Mouse (Mus musculus) heart, embryonic 11.5 days (tissue): ENCODE measurements around the gene Cldn10. TPM values are rescaled to one million over a fixed set of nuclear protein-coding genes. Genes with fewer than 3 reads are reported as not detected.

Source experiments
- ATAC-seq: fragments of 200-750 bp; cut with Nextera tagmentation; replicated peaks from 2 replicates; pipeline ENCODE4 v1.8.0; 2017; ENCODE audit warnings: moderate library complexity; ENCODE audit not compliant: insufficient number of reproducible peaks, low FRiP score, low TSS enrichment
- H3K27ac ChIP-seq: fragments of 300-500 bp; sonication (generic); 2 replicates; pipeline ENCODE4 v1.5.1; 2014; ENCODE audit warnings: mild to moderate bottlenecking, low read depth, low read length
- H3K27me3 ChIP-seq: fragments of 300-500 bp; sonication (generic); 2 replicates; pipeline ENCODE4 v1.6.1; 2014; ENCODE audit warnings: mild to moderate bottlenecking, low read length, mixed read lengths; ENCODE audit not compliant: control insufficient read depth, insufficient read depth
- H3K36me3 ChIP-seq: fragments of 300-500 bp; sonication (generic); 2 replicates; pipeline ENCODE4 v1.6.1; 2014; ENCODE audit warnings: mild to moderate bottlenecking, low read length, moderate library complexity, mixed read lengths; ENCODE audit not compliant: control insufficient read depth, insufficient read depth
- H3K4me1 ChIP-seq: fragments of 300-500 bp; sonication (generic); 2 replicates; pipeline ENCODE4 v1.6.1; 2014; ENCODE audit warnings: low read length; ENCODE audit not compliant: control insufficient read depth, insufficient read depth
- H3K4me2 ChIP-seq: fragments of 300-500 bp; sonication (generic); 2 replicates; pipeline ENCODE4 v1.6.1; 2014; ENCODE audit warnings: mild to moderate bottlenecking, moderate library complexity
- H3K4me3 ChIP-seq: fragments of 300-500 bp; sonication (generic); 2 replicates; pipeline ENCODE4 v1.5.1; 2014; ENCODE audit warnings: low read depth, low read length
- H3K9ac ChIP-seq: fragments of 300-500 bp; sonication (generic); 2 replicates; pipeline ENCODE4 v1.6.1; 2014; ENCODE audit warnings: mild to moderate bottlenecking, low read depth, low read length, moderate library complexity
- H3K9me3 ChIP-seq: fragments of 300-500 bp; sonication (generic); replicated peaks from 2 replicates; pipeline ENCODE4 v1.6.1; 2016; ENCODE audit warnings: low read length; ENCODE audit not compliant: control insufficient read depth
- WGBS: fragments of 180-500 bp; shearing (Covaris S2); extraction: QIAGEN DNeasy Blood & Tissue Kit; methylation state at CpG from one replicate; pipeline ENCODE4 v1.1.7; 2014; ENCODE audit not compliant: insufficient replicate concordance; 5-methylcytosine and 5-hydroxymethylcytosine counted together
- polyA plus RNA-seq: library from polyadenylated mRNA; unstranded; fragments of >200 nt; fragmentation: Nextera tagmentation; extraction: Ambion mirVana; gene quantifications from 2 replicates; pipeline ENCODE4 v1.2.1, GENCODE M21; 2014

Gene Cldn10
- polyA plus RNA-seq, 1 experiment from 2014 or later: 0.56 TPM

GRCm38 (mm10) chr14:118792957-118793356 is 5.2 kb downstream of the Cldn10 start:
- H3K9ac ChIP-seq: no peak overlapping the region
- H3K9me3 ChIP-seq: no peaks in the 10 kb centered on the region
- no peak overlapping the region for H3K4me2 ChIP-seq
- no peak for ATAC-seq
- 88% methylated on average over 7 of the region's 7 CpGs for WGBS
- H3K4me1 ChIP-seq: peaks cover 10% of the 10 kb centered on the region; the same call in 1 of the 2 replicates
- H3K4me3 ChIP-seq: no peak overlapping the region
- H3K27me3 ChIP-seq: no peaks in the 10 kb centered on the region
- no peaks in the 10 kb centered on the region for H3K36me3 ChIP-seq
- no peak overlapping the region for H3K27ac ChIP-seq

DNA sequence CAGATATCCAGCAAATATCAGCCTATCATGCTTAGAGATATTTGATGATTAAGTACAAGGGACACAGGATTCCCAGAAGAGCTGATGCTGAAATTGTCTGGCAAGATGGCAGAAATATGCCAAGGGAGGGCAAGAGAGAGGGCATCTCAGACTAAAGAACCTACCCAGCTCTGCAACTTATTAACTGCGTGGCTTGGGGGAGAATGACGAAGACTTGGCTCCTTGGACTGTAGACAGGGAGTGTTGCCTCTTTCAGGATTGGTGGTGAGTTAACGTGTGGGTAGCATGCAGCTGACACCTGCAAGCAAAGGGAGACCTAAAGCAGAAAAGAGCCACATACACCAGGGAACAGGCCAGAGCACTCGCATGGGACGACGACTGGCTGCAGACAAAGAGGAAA is 5.7 kb downstream of the Cldn10 start:
- Histone ChIP-seq H3K4me2 (no peak overlapping the region), H3K4me1 (peaks cover 10% of the 10 kb centered on the region; the same call in 1 of the 2 replicates), H3K36me3 (no peaks in the 10 kb centered on the region), H3K9me3 (no peaks in the 10 kb centered on the region), H3K27me3 (no peaks in the 10 kb centered on the region), H3K27ac (no peak overlapping the region), H3K9ac (no peak overlapping the region), H3K4me3 (no peak overlapping the region)
- WGBS: 83% methylated on average over 6 of the region's 6 CpGs
- ATAC-seq: no peak

DNA sequence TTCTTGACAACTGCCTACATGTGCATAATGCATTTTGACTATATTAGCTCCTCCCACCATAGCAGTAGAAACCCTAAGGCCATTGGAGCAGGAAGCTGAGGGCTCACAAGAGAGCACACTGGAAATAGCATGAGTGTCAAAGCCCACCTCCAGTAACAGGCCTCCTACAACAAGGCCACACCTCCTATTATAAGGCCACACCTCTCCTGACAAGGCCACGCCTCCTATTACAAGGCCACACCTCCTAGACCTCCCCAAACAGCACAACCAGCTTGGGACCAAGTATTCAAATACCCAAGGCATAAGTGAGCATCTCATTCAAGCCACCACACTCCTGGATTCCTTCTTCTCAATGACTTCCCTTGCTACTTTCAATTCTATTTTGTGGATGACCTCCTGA is 6.5 kb downstream of the Cldn10 start:
- Histone ChIP-seq H3K4me2 (no peak overlapping the region), H3K4me3 (no peak overlapping the region), H3K9ac (no peak overlapping the region), H3K4me1 (peaks cover 10% of the 10 kb centered on the region; the same call in 1 of the 2 replicates), H3K27me3 (no peaks in the 10 kb centered on the region), H3K36me3 (no peaks in the 10 kb centered on the region), H3K27ac (no peak overlapping the region), H3K9me3 (no peaks in the 10 kb centered on the region)
- WGBS: 61% methylated on average over 1 of the region's 1 CpGs
- ATAC-seq: no peak

DNA sequence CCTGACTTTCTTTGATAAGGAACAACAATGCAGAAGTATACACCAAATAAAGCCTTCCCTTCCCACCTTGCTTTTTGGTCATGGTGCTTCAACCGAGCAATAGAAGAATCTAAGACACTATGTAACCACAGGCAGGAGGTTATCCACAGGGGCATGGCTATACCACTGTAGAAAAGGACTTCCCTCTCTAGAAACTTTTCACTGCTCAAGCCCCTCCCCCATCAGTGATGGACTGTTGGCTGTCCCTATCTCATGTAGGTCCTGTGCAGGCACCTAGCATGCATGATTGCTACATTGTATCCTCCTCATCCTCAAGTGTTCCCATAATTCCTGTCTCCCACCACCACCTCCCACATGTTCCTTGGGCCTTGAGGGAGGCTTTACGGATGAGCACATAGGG is 7.2 kb downstream of the Cldn10 start:
- no peak overlapping the region for H3K4me3 ChIP-seq
- ATAC-seq: 0 out of 2 replicates have a peak, but pooled peaks have one; percentile 60
- no peaks in the 10 kb centered on the region for H3K27me3 ChIP-seq
- no peak overlapping the region for H3K4me2 ChIP-seq
- H3K4me1 ChIP-seq: peaks cover 12% of the 10 kb centered on the region
- no peak overlapping the region for H3K27ac ChIP-seq
- H3K9me3 ChIP-seq: no peaks in the 10 kb centered on the region
- no peaks in the 10 kb centered on the region for H3K36me3 ChIP-seq
- 79% methylated on average over 2 of the region's 2 CpGs for WGBS
- H3K9ac ChIP-seq: no peak overlapping the region

GRCm38 (mm10) chr14:118795915-118796693 is 8.4 kb downstream of the Cldn10 start:
- H3K27ac ChIP-seq: peak overlapping the region; percentile 85

DNA sequence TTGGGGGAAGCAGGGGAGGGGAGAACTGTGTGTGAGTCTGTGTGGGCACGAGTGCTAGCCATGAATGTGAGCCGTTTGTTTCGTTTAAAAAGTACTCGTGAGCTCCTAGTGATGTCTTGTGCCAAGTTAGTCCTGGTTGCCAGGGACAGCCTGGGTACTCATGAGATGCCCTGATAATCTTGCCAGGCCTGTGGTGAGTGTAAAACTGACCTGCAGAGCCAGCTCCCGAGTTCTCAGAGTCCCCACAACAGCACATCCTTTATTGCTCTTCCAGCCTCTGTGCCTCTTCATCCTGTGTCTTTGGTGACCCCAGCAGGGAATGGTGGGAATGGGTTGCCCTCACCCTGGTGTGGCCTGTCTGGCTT is 9.0 kb downstream of the Cldn10 start:
- peak overlapping the region; percentile 38 for H3K4me2 ChIP-seq
- no peaks in the 10 kb centered on the region for H3K9me3 ChIP-seq
- 0 out of 2 replicates have a peak overlapping the region, but pooled peaks have one; percentile 2 for H3K4me3 ChIP-seq
- no peaks in the 10 kb centered on the region for H3K27me3 ChIP-seq
- no peak overlapping the region for H3K9ac ChIP-seq
- 43% methylated on average over 5 of the region's 5 CpGs for WGBS
- peaks cover 14% of the 10 kb centered on the region for H3K4me1 ChIP-seq
- no peaks in the 10 kb centered on the region for H3K36me3 ChIP-seq
- ATAC-seq: no peak
- peak overlapping the region; percentile 85 for H3K27ac ChIP-seq

More at GRCm38 (mm10) chr14:118795915-118796693, 8.4 kb downstream of the Cldn10 start:
- Histone ChIP-seq H3K36me3 (no peaks in the 10 kb centered on the region), H3K9me3 (no peaks in the 10 kb centered on the region), H3K27me3 (no peaks in the 10 kb centered on the region), H3K9ac (no peak overlapping the region), H3K4me1 (peaks cover 14% of the 10 kb centered on the region), H3K4me2 (peak overlapping the region; percentile 38; the same call in 1 of the 2 replicates), H3K4me3 (no peak overlapping the region)
- WGBS: 34% methylated on average over 10 of the region's 10 CpGs
- peak; percentile 92 for ATAC-seq

GRCm38 (mm10) chr14:118797270-118797669 is 9.6 kb downstream of the Cldn10 start:
- H3K27ac ChIP-seq: peak overlapping the region; percentile 85
- H3K4me2 ChIP-seq: peak overlapping the region; percentile 38
- H3K9ac ChIP-seq: 0 out of 2 replicates have a peak overlapping the region, but pooled peaks have one; percentile 10

DNA sequence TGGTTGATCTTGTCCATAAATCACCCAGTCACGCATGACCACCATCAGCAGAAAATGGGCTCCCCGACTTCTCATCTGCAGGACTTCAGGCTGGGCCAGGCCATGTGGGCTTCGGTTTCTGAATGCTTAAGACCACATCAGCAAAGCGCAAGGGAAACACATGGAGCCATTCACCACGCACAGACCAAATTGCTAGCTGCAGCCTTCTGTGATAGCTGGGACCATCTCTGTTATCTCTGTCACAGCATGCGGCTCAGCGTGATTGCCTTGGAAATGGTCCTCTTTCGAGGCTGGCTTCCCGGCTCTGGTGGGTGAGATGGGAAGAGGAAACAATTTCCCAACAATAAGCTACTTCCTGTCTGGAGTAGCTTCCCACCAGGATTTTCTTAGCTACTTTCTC is 12.2 kb downstream of the Cldn10 start:
- Histone ChIP-seq H3K36me3 (no peaks in the 10 kb centered on the region), H3K4me1 (peaks cover 14% of the 10 kb centered on the region), H3K9ac (no peak overlapping the region), H3K27me3 (no peaks in the 10 kb centered on the region), H3K27ac (no peak overlapping the region), H3K4me3 (no peak overlapping the region), H3K9me3 (no peaks in the 10 kb centered on the region), H3K4me2 (no peak overlapping the region)
- no peak for ATAC-seq
- 30% methylated on average over 9 of the region's 9 CpGs for WGBS

More at GRCm38 (mm10) chr14:118797270-118797669, 9.6 kb downstream of the Cldn10 start:
- Histone ChIP-seq H3K4me1 (peaks cover 14% of the 10 kb centered on the region), H3K27me3 (no peaks in the 10 kb centered on the region), H3K9me3 (no peaks in the 10 kb centered on the region), H3K4me3 (no peak overlapping the region), H3K36me3 (no peaks in the 10 kb centered on the region)
- WGBS: 41% methylated on average over 9 of the region's 9 CpGs
- no peak for ATAC-seq

GRCm38 (mm10) chr14:118803936-118804335 is 16.2 kb downstream of the Cldn10 start:
- Histone ChIP-seq H3K27me3 (no peaks in the 10 kb centered on the region), H3K4me1 (peaks cover 3% of the 10 kb centered on the region; the same call in 1 of the 2 replicates), H3K4me3 (no peak overlapping the region), H3K9me3 (no peaks in the 10 kb centered on the region), H3K4me2 (no peak overlapping the region), H3K36me3 (no peaks in the 10 kb centered on the region), H3K27ac (no peak overlapping the region), H3K9ac (no peak overlapping the region)
- ATAC-seq: no peak
- WGBS: 36% methylated on average over 7 of the region's 7 CpGs
